Mouse (Mus musculus) neural tube, embryonic 14.5 days (tissue): Measurements from ENCODE around the gene Bnip1. TPM values are rescaled to one million over a fixed set of nuclear protein-coding genes. Genes with fewer than 3 reads are reported as not detected.

Source experiments
- ATAC-seq: fragments of 200-750 bp; cut with Nextera tagmentation; 2 replicates; pipeline ENCODE4 v1.8.0; 2017; ENCODE audit warnings: low read depth, mild to moderate bottlenecking, moderate TSS enrichment, moderate library complexity
- H3K27ac ChIP-seq: fragments of 300-500 bp; sonication (generic); 2 replicates; pipeline ENCODE4 v1.5.1; 2014; ENCODE audit warnings: low read depth, mild to moderate bottlenecking, control low read depth, low read length, moderate library complexity, mixed read lengths
- H3K27me3 ChIP-seq: fragments of 300-500 bp; sonication (generic); 2 replicates; pipeline ENCODE4 v1.6.1; 2014; ENCODE audit warnings: low read length; ENCODE audit not compliant: control insufficient read depth, insufficient read depth
- H3K36me3 ChIP-seq: fragments of 300-500 bp; sonication (generic); 2 replicates; pipeline ENCODE4 v1.6.1; 2014; ENCODE audit warnings: low read length, mixed read lengths; ENCODE audit not compliant: control insufficient read depth, insufficient read depth
- H3K4me1 ChIP-seq: fragments of 300-500 bp; sonication (generic); 2 replicates; pipeline ENCODE4 v1.6.1; 2014; ENCODE audit warnings: low read length; ENCODE audit not compliant: control insufficient read depth, insufficient read depth
- H3K4me2 ChIP-seq: fragments of 300-500 bp; sonication (generic); 2 replicates; pipeline ENCODE4 v1.6.1; 2014; ENCODE audit warnings: mild to moderate bottlenecking, low read depth, low read length, control low read depth
- H3K4me3 ChIP-seq: fragments of 300-500 bp; sonication (generic); 2 replicates; pipeline ENCODE4 v1.5.1; 2014; ENCODE audit warnings: low read depth, low read length, control low read depth, mixed read lengths
- H3K9ac ChIP-seq: fragments of 300-500 bp; sonication (generic); replicated peaks from 2 replicates; pipeline ENCODE4 v1.6.1; 2014; ENCODE audit warnings: low read depth, mild to moderate bottlenecking, control low read depth, low read length, mixed read lengths
- H3K9me3 ChIP-seq: fragments of 300-500 bp; sonication (generic); 2 replicates; pipeline ENCODE4 v1.6.1; 2016; ENCODE audit warnings: low read length; ENCODE audit not compliant: control insufficient read depth
- WGBS: fragments of 180-500 bp; shearing (Covaris S2); extraction: QIAGEN DNeasy Blood & Tissue Kit; methylation state at CpG from one replicate; pipeline ENCODE4 v1.1.7; 2014; 5-methylcytosine and 5-hydroxymethylcytosine counted together
- polyA plus RNA-seq: library from polyadenylated mRNA; unstranded; fragments of >200 nt; fragmentation: Nextera tagmentation; extraction: Ambion mirVana; gene quantifications from 2 replicates; pipeline ENCODE4 v1.2.1, GENCODE M21; 2014

Gene Bnip1
- polyA plus RNA-seq, 1 experiment from 2014 or later, result 54.2 TPM

GRCm38 (mm10) chr17:26778001-26778400 is 2.9 kb upstream of the Bnip1 start:
- Histone ChIP-seq H3K27ac (no peak overlapping the region), H3K4me1 (peaks cover 13% of the 10 kb centered on the region), H3K9me3 (no peaks in the 10 kb centered on the region), H3K4me2 (no peak overlapping the region), H3K9ac (no peak overlapping the region), H3K4me3 (no peak overlapping the region), H3K36me3 (no peaks in the 10 kb centered on the region; the same call in 1 of the 2 replicates), H3K27me3 (no peaks in the 10 kb centered on the region)
- ATAC-seq, result no peak
- WGBS, result 85% methylated on average over 4 of the region's 4 CpGs

GRCm38 (mm10) chr17:26778430-26779100 is 2.3 kb upstream of the Bnip1 start:
- peaks cover 3% of the 10 kb centered on the region; the same call in 1 of the 2 replicates for H3K36me3 ChIP-seq
- ATAC-seq, result no peak
- WGBS, result 93% methylated on average over 3 of the region's 3 CpGs
- no peak overlapping the region for H3K4me3 ChIP-seq
- H3K9ac ChIP-seq, result no peak overlapping the region
- no peak overlapping the region for H3K4me2 ChIP-seq
- no peaks in the 10 kb centered on the region for H3K9me3 ChIP-seq
- no peaks in the 10 kb centered on the region for H3K27me3 ChIP-seq
- peaks cover 13% of the 10 kb centered on the region for H3K4me1 ChIP-seq
- H3K27ac ChIP-seq, result no peak overlapping the region

GRCm38 (mm10) chr17:26779471-26779870 is 1.4 kb upstream of the Bnip1 start:
- no peak overlapping the region for H3K4me3 ChIP-seq
- no peak overlapping the region for H3K4me2 ChIP-seq
- H3K9ac ChIP-seq, result no peak overlapping the region
- H3K27ac ChIP-seq, result no peak overlapping the region
- no peaks in the 10 kb centered on the region for H3K27me3 ChIP-seq
- no peak for ATAC-seq
- H3K4me1 ChIP-seq, result peaks cover 13% of the 10 kb centered on the region
- no peaks in the 10 kb centered on the region for H3K9me3 ChIP-seq
- 95% methylated on average over 2 of the region's 2 CpGs for WGBS
- peaks cover 3% of the 10 kb centered on the region; the same call in 1 of the 2 replicates for H3K36me3 ChIP-seq

GRCm38 (mm10) chr17:26781610-26782043 is 761 bp downstream of the Bnip1 start:
- peaks cover 3% of the 10 kb centered on the region for H3K36me3 ChIP-seq
- H3K4me3 ChIP-seq, result peak overlapping the region; percentile 71
- H3K4me1 ChIP-seq, result peaks cover 8% of the 10 kb centered on the region
- 22% methylated on average over 5 of the region's 5 CpGs for WGBS
- H3K27ac ChIP-seq, result no peak overlapping the region
- no peaks in the 10 kb centered on the region for H3K9me3 ChIP-seq
- ATAC-seq, result no peak
- H3K27me3 ChIP-seq, result no peaks in the 10 kb centered on the region
- H3K9ac ChIP-seq, result peak overlapping the region; percentile 72
- peak overlapping the region; percentile 82 for H3K4me2 ChIP-seq

GRCm38 (mm10) chr17:26784525-26784924 is 3.7 kb downstream of the Bnip1 start:
- H3K36me3 ChIP-seq, result peaks cover 21% of the 10 kb centered on the region
- H3K4me2 ChIP-seq, result no peak overlapping the region

GRCm38 (mm10) chr17:26786586-26786985 is 5.7 kb downstream of the Bnip1 start:
- WGBS, result 91% methylated on average over 7 of the region's 7 CpGs
- ATAC-seq, result no peak

More at GRCm38 (mm10) chr17:26784525-26784924, 3.7 kb downstream of the Bnip1 start:
- H3K27ac ChIP-seq, result no peak overlapping the region
- H3K4me1 ChIP-seq, result peaks cover 8% of the 10 kb centered on the region
- no peak for ATAC-seq
- no peak overlapping the region for H3K4me3 ChIP-seq
- no peaks in the 10 kb centered on the region for H3K27me3 ChIP-seq
- 96% methylated on average over 8 of the region's 8 CpGs for WGBS
- no peak overlapping the region for H3K9ac ChIP-seq
- no peaks in the 10 kb centered on the region for H3K9me3 ChIP-seq

GRCm38 (mm10) chr17:26788986-26789385 is 8.1 kb downstream of the Bnip1 start:
- Histone ChIP-seq H3K4me2 (no peak overlapping the region), H3K9ac (no peak overlapping the region), H3K27ac (no peak overlapping the region), H3K27me3 (no peaks in the 10 kb centered on the region), H3K9me3 (no peaks in the 10 kb centered on the region), H3K4me3 (no peak overlapping the region), H3K36me3 (peaks cover 44% of the 10 kb centered on the region), H3K4me1 (no peaks in the 10 kb centered on the region)
- WGBS, result 93% methylated on average over 8 of the region's 8 CpGs
- ATAC-seq, result no peak

More at GRCm38 (mm10) chr17:26786586-26786985, 5.7 kb downstream of the Bnip1 start:
- H3K4me1 ChIP-seq, result peaks cover 5% of the 10 kb centered on the region
- no peak overlapping the region for H3K9ac ChIP-seq
- no peak overlapping the region for H3K4me3 ChIP-seq
- no peak overlapping the region for H3K27ac ChIP-seq
- H3K36me3 ChIP-seq, result peaks cover 40% of the 10 kb centered on the region
- no peaks in the 10 kb centered on the region for H3K9me3 ChIP-seq
- H3K27me3 ChIP-seq, result no peaks in the 10 kb centered on the region
- H3K4me2 ChIP-seq, result no peak overlapping the region

- Histone ChIP-seq H3K36me3 (peaks cover 44% of the 10 kb centered on the region), H3K27me3 (no peaks in the 10 kb centered on the region), H3K4me2 (no peak overlapping the region), H3K9ac (no peak overlapping the region), H3K4me1 (no peaks in the 10 kb centered on the region), H3K27ac (no peak overlapping the region), H3K9me3 (no peaks in the 10 kb centered on the region), H3K4me3 (no peak overlapping the region)
- 94% methylated on average over 8 of the region's 8 CpGs for WGBS
- ATAC-seq, result no peak
Measured at GRCm38 (mm10) chr17:26789460-26790268, 8.8 kb downstream of the Bnip1 start.
